Mouse (Mus musculus) right cerebral cortex, postnatal 4 days (tissue): Measurements from ENCODE around the gene Smco3.
A peak's percentile ranks its signal among the peaks of the same experiment; 100 is the strongest.
"Not testable (repeated sequence)": the region's sequence is repeated elsewhere in the genome, so short reads cannot be mapped to it uniquely, and the experiment has no call there.

ENCODE experiments used
- DNase-seq: peaks from one replicate; pipeline ENCODE4 v3.0.0-alpha.2; 2022

Gene Smco3

DNA sequence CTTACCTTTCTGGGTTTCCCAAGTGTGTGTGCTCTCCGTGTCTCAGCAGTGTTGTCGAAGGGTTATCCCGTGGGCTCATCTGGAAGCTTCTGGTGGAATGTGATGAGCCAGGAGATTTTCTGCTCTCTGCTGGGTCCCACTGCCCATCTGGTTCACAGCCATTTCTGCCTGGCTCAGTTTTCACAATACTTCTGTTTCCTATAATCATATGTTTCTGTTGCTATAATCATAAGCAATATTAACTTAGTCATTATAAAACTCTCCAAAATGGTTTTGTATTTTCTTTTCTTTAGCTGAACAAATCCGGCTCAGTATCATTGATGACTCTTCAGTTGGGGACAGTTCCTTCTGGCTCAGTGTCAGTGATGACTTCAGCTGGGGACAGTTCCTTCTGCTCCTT is at the start of gene Smco3:
Gene Smco3, minus strand, starts transcription at position 101 of the 400 bp plus-strand sequence.
- no peak for DNase-seq

DNA sequence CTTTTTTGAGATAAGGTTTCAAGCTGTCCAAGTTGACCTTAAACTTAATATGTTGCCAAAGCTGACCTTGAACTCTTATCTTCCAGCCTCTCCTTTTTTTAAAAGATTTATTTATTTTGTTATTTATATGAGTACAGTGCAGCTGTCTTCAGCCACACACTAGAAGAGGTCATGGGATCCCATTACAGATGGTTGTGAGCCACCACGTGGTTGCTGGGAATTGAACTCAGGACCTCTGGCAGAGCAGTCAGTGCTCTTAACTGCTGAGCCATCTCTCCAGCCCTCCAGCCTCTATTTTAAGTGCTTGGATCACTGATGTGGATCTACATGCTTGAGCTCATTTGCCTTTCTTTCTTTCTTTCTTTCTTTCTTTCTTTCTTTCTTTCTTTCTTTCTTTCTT is 49.5 kb upstream of the Smco3 start:
- not testable (repeated sequence) for DNase-seq

DNA sequence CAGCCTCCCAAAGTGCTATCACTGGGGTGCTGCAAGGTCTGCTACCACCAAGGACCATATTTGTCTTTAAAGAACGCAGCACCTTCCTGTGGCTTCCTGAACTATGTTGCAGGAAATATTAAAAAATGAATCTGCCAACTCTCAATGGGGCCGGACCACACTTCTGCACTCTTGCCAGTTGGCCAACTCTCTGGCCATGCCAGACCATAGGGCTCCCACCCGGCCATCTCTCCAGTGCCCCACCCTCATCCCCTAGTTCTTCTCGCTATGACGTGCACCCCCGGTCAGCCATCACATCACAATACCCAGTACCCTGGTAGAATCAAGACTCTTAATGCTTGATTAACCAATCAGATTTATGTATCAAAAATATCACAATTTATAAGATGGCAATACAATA is 48.7 kb upstream of the Smco3 start:
- no peak for DNase-seq

DNA sequence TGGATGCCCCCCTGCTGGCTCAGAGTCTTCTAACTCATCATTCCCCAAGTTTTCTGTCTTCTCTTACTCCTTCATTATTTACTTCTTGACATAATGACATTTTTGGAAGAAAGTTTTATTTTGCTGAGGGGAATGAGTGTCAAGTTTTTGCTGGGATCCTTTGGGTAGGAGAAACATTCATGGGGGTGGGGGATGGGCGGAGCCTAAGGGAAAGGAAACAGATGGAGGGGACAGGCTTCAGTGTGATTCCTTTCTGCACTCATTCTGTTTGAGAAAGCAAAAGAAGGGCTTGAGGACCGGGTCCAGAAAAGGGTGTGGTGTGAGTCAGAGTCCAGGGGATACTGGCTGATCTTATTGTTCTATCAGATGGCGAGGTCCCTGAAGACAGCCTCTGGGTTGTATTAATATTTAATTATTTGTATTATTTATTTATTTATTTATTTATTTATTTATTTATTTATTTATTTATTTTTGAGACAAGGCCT is 48.2 kb upstream of the Smco3 start:
- DNase-seq, result no peak

DNA sequence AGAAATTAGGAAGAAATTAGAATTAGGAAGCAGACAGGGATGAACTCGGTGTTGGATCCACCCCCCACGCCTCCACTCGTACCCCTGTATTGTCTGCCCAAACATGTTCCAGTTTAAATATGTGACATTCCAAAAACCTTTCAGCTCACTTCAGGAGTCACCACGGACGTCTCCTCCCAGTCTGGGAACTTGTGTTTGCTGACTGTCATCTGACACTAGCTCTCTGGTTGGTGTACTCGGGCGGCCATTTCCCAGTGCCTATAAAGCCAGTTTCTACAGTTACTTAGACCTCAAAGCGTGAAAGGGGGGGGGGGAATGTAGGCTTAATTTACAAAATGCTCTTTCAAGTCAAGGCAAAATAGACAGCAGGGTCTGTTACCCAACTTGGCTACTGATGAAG is 46.4 kb upstream of the Smco3 start:
- no peak for DNase-seq

DNA sequence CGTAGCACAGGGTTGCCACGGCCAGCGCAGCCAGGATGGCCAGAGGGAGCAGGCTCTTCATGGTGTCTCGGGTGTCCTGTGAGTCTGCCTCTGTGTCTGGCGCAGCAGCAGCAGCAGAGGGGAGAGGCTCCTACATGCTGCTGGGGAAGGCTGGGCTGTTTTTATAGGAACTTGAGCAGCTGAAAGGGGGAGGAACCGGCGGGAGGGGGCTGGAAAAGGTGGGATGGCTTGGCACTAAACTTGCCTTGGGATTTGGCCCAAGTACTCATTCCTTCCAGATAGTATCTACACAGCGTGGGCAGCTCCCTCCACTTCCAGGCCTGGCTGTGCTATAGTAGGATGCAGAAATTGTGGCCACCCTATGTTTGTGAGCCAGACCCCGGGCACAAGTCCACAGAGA is 40.4 kb upstream of the Smco3 start, which contains the start of gene Mgp:
Gene Mgp, minus strand, starts transcription at position 154 of the 400 bp plus-strand sequence.
- no peak for DNase-seq

DNA sequence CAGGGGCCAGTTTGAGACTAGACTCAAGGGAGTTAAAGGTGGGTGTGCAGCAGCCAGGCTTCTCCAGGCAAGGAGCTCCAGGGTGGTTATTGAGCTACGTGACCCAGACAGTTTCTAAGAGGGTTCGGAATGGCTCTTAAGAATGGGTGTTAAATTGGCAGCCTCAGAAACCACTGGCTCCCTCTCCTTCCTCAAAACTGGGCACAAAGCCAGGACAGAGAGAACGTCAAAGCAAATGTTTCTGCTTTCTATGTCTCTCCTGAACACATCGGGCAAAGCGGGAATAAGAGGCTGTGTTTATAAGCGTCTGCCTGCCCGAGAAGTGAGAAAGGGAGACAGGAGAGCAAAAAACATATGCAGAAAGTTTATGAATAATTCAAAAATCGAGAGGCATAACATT is 39.3 kb upstream of the Smco3 start:
- DNase-seq, result peak; percentile 20

DNA sequence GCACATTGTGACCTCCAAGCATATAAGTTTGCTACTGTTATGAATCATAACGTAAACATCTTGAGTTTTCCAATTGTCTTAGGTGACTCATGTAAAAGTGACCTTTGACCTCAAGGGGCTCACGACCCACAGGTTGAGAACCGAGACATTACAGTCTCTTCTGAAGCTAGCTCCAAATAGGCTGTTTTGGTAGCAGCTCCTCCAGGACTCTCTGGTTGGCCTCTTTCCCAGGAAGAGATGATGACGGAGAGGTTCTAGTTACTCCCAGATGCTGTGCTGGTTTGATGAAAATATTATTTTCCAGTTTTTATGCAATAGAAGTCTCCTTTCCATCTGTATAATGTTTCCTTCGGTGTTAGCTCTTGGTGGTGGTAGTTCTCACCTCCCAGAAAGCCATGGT is 33.7 kb upstream of the Smco3 start:
- no peak for DNase-seq

DNA sequence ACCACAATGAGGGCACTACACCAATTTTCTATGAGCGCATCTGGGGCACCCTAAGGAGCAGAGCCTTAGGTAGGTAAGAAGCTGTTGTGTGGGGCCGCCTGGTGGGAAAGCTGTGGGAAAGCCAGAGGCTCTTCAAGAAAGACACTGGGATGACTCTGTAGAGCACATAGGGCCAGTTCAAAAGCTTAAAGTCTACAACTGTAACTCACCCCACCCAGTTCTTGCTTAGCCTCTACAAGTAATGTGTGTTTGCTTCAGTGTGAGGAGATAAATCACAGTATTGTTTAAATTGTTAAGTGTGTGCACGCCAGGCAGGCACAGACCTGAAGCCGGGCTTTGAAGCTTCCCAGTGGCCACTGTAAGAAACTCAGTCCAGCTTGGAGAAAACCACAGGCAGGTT is 30.9 kb upstream of the Smco3 start:
- no peak for DNase-seq

DNA sequence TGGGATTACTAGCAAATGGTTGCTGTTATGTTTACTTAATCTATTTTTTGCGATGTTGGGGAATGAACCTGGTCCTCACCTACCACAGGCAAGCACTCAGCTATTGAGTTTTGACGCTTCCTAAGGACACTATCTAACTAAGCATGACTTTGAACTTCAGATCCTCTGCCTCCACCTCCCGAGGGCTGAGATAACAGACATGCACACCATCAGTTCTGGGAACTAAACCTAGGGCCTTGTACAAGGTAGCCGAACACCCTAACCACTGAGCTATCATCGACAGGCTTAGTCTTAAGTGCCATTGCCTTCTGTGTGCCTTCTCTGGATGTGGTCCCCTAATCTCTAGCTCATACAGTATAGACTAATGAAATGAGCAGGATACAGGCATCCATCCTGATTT is 30.1 kb upstream of the Smco3 start:
- no peak for DNase-seq

DNA sequence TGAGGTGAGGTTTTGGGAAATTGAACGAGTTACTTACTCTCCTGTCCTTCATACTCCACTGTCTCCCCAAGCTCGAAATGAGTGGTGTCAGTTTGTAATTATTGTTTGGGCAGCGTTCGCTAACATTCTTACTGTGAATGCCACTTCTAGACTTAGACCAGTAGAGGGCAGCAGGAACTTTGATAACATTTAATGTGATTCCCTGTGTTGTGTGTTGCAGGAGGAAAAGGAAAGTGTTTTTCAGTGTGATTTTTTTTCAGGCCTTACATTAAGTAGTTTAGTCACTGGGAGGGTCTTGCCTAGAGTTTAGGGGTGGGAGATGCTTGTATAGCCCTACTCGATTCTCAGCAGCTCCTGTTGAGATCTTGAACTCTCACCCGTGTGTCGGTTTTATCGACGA is 25.8 kb upstream of the Smco3 start:
- DNase-seq, result no peak

DNA sequence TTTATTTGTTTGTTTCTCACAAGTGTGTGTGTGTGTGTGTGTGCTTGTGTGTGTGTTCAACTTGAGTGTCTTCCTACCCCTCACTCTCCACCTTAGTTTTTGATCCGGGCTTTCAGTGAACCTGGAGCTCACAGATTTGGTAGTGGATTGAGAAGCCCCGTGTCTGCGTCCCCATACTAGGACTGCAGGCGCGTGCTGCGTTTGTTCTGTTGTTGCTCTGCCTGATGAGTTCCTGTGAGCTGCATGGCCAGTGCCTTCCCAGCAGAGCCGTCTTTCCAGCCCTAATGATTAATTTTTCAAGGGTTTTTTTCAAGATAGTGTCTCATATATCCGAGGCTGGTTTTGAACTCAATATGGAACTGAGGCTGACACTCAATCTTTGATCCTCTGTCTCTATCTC is 23.2 kb upstream of the Smco3 start:
- no peak for DNase-seq

DNA sequence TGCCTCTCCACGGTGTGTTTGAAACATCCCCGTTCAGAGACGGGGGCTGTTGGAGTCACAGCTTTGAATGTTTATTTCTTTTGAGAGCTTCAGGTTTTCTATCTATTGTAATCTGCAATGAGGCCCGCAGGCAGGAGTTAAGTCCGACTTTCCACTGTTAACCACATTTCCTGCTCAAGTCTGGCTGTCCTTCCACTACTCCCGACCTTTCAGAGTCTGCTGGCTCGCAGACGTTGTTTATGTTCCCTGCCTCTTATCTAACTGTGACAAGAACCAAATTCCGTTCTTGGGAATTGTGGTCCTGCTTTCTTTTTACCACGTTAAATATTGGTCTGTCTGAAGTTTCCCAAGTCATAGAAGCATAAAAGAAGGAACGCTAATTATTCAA is 22.6 kb upstream of the Smco3 start:
- DNase-seq, result no peak

DNA sequence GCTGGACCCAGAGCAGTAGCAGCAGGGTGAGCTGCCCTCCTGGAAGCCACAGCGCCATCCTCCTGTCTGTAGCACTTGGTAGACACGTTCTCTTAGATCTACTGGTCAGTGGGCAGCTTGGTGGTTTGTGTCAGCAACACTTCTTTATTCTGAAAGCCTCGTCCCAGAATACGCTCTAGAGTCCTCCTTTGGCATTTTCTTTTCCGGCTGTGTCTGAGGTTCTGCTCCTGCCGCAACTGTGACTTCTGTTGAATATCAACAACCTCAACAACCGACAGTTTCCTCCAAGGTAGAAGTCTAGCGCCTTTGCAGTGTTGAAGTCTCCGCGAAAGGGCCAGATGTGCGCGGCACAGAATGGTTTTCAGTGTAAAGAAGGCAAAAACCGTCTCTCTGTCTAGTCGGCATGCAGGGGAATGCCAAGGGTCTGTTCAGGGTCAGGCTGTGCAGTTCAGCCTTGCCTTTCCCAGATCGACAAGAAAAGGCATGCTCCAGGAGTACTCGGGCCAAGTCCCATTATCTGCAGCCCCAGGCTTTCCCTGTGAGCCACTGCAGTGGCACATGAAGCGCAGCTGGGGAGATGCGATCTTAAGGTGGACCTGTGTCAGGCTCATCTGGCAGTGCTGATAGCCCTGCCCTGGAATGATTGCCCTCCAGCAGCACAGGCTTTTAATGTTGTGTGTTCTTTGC is 22.1 kb upstream of the Smco3 start, which contains the start of gene Art4:
Gene Art4, minus strand, starts transcription at position 548 of the 687 bp plus-strand sequence.
- no peak for DNase-seq

DNA sequence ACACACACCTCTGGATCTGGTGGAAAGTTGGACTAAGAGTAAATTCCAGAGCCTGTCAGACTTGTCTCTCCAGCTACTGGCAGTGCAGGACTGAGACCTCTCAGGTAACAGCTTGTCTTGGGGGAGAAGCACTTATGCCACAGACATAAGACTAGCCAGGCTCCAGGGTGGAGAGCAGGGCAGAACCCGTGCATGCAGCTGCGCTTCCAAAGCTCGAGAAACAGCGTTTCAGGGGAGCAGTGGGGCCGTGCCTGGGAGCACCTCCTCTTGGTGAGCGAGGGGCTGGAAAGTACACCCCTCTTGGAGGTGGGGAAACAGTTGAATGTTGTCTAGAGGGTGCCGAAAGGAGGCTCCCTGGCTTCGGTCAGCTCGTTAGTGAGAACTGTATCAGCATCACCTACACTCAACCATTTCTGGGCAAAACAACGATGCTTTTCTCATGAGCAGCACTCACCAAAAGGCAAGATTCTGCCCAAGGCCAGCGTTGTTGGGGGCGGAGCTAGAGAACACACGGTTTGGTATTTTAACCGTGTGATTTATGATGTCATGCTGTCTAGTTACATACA is 20.9 kb upstream of the Smco3 start:
- DNase-seq, result no peak

DNA sequence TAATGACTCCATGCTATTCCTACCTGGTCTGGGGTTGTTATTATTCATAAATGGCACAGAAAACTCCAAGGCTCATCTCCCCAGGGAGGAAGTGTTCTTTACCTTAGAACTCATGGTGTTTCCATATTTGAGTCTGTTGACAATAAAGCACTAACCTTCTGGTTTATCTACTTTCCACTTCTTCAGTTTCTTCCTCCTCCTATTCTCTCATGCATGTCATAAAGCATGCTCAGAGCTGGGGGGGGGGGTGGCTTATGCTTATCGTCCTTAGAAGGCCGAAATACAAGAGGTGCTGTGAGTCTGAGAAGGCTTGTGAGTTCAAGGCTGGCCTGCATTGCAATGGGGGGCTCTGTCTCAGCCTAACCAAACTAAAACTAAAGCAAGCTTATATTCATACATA is 19.9 kb upstream of the Smco3 start:
- no peak for DNase-seq

DNA sequence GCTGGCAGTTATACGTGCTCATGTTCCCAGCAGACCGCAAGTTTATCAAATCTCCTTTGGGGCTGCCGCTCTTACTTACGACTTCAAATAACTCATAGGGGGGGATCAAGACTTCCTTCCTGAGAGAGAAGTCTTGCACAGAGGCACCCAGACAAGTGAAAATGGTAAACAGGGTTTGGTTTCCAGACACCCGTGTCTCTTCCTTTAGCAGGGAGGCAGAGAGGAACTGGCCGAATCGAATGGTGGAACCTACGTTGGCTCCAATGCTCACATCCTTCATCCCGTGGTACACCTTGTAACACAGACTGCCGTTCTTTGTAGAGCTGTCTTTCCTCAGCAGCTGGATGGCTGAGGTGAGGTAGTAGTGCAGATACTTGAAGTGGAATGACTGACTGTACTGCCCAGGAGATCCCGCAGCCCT is 19.1 kb upstream of the Smco3 start:
- DNase-seq, result no peak

DNA sequence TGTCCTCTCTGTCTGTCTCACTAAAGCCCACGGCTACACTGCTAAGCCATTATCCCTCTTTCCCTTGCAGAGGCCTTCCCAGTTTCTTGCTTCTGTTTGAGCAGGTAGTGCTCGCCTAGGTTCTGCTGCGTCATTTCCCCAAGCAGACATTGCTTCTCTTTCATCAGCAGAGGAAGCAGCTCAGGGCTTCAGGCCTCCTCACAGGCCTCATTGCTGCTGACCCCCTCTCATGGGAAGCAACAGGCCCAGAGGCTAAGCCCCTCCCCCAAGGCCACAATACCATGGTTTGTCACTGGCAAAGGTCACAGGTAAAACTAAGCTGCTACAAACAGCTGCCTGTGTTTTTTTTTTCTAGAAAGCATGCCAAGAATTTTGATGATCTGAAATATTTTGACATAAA is 17.5 kb upstream of the Smco3 start:
- DNase-seq, result no peak

DNA sequence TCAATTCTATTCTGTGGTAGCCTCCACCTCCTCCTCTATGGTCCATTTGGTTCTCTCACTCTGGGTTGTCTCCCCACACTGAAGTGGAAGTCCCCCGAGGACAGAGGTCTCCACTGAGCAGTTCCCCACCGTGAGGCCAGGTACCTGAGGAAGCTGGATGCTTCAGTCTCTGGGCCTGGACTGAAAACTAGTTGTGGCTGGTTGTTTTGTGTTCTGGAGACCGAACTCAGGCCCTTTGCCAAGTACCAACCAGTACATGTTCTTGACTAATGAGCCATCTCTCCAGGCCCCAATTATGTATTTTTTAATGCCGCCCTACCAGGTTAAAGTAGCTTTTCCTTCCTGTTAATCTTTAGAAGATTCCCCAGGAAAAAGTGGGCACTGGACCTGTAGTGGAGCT is 17.1 kb upstream of the Smco3 start:
- DNase-seq, result no peak

DNA sequence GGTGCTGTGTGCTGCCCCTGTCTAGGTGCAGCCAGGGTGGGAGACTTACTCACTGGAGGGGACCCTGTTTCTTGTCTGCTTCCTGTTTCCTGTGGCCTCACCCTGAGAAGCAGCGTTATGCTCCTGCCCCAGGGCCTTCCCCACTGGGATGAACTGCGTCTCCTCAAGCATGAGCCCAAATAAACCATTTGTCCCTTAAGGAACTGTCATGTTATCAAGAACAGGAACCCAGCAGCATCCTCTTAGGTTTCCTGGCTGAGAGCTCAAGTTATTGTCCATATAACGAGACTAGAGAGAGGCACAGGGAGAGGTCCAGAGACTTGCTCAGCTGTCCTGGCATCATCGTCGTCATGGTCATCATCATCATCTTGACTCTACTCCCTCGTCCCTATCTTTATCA is 15.0 kb upstream of the Smco3 start:
- DNase-seq, result no peak

DNA sequence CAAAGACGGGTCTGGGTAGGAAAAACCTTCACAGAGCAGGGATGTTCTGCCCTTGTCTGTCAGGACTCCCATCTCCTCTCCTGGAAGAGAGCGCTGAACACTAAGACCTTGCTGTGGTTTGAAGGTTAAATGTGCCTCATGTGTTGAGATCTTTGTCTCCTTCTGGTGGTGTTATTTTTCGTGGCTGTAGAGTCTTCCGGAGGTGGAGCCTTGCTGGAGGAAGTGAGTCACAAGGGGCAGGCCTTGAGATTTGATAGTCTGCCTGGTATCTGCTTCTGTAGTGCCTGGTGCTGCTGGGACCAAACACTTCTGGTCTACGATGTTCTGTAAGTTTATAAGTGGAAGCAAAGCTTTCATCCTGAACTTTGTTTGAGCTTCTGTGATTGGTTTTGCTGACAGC is 13.7 kb upstream of the Smco3 start:
- DNase-seq, result no peak

DNA sequence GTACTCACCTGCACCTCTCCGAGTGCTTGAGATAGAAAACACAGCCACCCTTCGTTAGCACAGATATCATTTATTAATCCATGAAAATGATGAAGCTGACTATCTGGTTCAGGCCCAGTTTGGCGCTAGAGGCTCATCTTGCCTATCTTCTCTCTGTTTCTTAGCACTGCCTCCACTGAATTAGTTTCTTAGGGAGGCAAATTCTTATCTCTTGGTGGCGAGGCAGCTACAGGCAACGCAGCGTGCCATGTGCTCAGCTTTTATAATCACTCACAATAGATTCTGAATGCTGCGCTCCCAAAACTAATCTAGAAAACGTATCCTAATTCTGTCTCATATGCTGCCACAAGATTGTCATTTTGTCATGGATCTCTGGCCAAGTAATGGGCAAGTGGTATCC is 13.1 kb upstream of the Smco3 start:
- no peak for DNase-seq

DNA sequence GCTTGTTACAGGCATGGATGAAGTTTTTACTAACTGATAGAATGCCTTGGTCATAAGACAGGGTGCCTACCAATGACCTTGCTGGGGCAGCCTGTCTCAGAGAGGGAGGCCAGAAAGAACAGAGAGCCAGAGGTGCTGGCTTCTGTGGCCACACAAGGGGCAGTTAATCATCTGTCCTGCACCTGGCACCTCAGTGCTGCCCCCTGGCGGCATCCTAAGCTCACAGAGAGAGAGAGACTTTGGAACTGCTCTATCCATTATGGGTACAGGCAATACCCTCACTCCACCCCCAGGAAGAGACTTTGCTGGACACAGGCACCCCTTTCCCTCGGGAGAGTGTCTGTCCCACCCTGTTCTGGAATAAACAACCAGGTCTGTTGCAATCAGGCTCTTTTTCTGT is 12.5 kb upstream of the Smco3 start:
- peak; percentile 48 for DNase-seq

DNA sequence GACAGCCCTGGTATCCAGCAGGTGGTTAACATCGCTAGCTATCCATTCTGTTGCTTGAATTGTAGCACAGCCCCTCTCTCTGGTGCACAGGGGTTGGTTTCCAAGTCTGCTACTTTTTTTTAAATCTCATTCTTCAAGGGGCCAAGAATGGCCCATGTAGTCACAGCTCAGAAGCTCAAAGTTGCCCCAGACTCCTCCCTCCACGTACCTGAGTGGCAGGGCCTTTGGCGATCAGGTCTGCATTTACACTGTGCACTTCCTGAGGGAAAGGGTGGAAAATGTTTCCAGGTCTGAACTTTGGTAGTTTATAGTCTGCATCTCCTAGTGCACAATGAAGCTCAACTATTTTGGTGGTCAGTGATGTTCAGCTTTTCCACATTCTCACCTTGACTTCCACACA is 12.0 kb upstream of the Smco3 start:
- DNase-seq, result no peak
